Mouse (Mus musculus) adipocyte (in vitro differentiated cells): ENCODE measurements around the gene Ldhb.
"Not testable (repeated sequence)": the region's sequence is repeated elsewhere in the genome, so short reads cannot be mapped to it uniquely, and the experiment has no call there.

Experiments used
- DNase-seq: peaks from one replicate; pipeline ENCODE4 v3.0.0-alpha.2; 2016; ENCODE audit warnings: low spot score

Ldhb gene

GRCm38 (mm10) chr6:142507785-142508162, at the start of gene Ldhb:
Ldhb (minus strand) TSS chr6:142507957.
- peak; percentile 89 for DNase-seq

GRCm38 (mm10) chr6:142555988-142556387, 48.2 kb upstream of the Ldhb start:
- DNase-seq: no peak

- peak; percentile 43 for DNase-seq
These were observed 43.7 kb upstream of the Ldhb start for GRCm38 (mm10) chr6:142551482-142551881.

GRCm38 (mm10) chr6:142550871-142551270, 43.1 kb upstream of the Ldhb start:
- no peak for DNase-seq

- DNase-seq: no peak
These were observed 40.6 kb upstream of the Ldhb start for GRCm38 (mm10) chr6:142548377-142548776.

- peak; percentile 53 for DNase-seq
These were observed 37.4 kb upstream of the Ldhb start for GRCm38 (mm10) chr6:142545132-142545531.

GRCm38 (mm10) chr6:142543648-142544047, 35.9 kb upstream of the Ldhb start:
- no peak for DNase-seq

- no peak for DNase-seq
These were observed 35.0 kb upstream of the Ldhb start for GRCm38 (mm10) chr6:142542800-142543175.

- DNase-seq: no peak
These were observed 34.5 kb upstream of the Ldhb start for GRCm38 (mm10) chr6:142542082-142542799.

GRCm38 (mm10) chr6:142540561-142541160, 32.9 kb upstream of the Ldhb start:
- DNase-seq: peak; percentile 58

- DNase-seq: no peak
These were observed 32.4 kb upstream of the Ldhb start for GRCm38 (mm10) chr6:142540131-142540530.

GRCm38 (mm10) chr6:142538503-142538902, 30.7 kb upstream of the Ldhb start:
- peak; percentile 44 for DNase-seq

GRCm38 (mm10) chr6:142533412-142533811, 25.7 kb upstream of the Ldhb start:
- DNase-seq: no peak

- no peak for DNase-seq
These were observed 24.9 kb upstream of the Ldhb start for GRCm38 (mm10) chr6:142532686-142533085.

GRCm38 (mm10) chr6:142532141-142532540, 24.4 kb upstream of the Ldhb start:
- no peak for DNase-seq

- DNase-seq: peak; percentile 69
These were observed 22.6 kb upstream of the Ldhb start for GRCm38 (mm10) chr6:142530378-142530777.

- no peak for DNase-seq
These were observed 21.9 kb upstream of the Ldhb start for GRCm38 (mm10) chr6:142529680-142530079.

- DNase-seq: no peak
These were observed 20.3 kb upstream of the Ldhb start for GRCm38 (mm10) chr6:142527931-142528562.

GRCm38 (mm10) chr6:142524635-142525308, 17.0 kb upstream of the Ldhb start:
- DNase-seq: peak; percentile 84

GRCm38 (mm10) chr6:142521591-142522110, 13.9 kb upstream of the Ldhb start:
- no peak for DNase-seq

- peak; percentile 70 for DNase-seq
These were observed 11.4 kb upstream of the Ldhb start for GRCm38 (mm10) chr6:142519110-142519509.

- not testable (repeated sequence) for DNase-seq
These were observed 7.6 kb upstream of the Ldhb start for GRCm38 (mm10) chr6:142515379-142515778.
